Mouse (Mus musculus) naive thymus-derived CD4-positive, alpha-beta T cell, adult 2 months (primary cell): Measurements from ENCODE around the gene Pla2g15.

Source experiments
- DNase-seq: peaks from one replicate; pipeline ENCODE4 v3.0.0-alpha.2; 2011; ENCODE audit warnings: low read depth

Gene Pla2g15

GRCm38 (mm10) chr8:106134751-106135571, 15.2 kb upstream of the Pla2g15 start:
- DNase-seq = peak; percentile 39

DNA sequence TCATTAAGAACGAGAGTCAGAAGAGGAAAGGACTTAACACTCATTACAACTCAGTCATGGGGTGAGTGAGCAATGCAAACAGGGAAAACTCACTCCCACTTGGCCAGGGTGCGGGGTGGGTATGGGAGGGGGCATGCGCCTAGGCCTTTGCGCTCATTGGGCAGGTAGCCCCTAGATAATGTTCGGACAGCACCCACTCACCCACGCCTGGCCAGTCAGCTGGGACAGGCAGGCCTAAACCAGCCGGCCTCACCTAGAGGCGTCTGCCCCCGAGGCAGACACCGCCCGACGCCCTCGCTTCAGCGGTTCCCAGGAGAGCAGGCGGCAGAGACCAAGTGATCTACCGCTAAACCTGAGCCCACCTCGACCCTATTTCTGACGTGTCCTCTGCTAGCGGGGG, 14.5 kb upstream of the Pla2g15 start:
- peak; percentile 35 for DNase-seq

DNA sequence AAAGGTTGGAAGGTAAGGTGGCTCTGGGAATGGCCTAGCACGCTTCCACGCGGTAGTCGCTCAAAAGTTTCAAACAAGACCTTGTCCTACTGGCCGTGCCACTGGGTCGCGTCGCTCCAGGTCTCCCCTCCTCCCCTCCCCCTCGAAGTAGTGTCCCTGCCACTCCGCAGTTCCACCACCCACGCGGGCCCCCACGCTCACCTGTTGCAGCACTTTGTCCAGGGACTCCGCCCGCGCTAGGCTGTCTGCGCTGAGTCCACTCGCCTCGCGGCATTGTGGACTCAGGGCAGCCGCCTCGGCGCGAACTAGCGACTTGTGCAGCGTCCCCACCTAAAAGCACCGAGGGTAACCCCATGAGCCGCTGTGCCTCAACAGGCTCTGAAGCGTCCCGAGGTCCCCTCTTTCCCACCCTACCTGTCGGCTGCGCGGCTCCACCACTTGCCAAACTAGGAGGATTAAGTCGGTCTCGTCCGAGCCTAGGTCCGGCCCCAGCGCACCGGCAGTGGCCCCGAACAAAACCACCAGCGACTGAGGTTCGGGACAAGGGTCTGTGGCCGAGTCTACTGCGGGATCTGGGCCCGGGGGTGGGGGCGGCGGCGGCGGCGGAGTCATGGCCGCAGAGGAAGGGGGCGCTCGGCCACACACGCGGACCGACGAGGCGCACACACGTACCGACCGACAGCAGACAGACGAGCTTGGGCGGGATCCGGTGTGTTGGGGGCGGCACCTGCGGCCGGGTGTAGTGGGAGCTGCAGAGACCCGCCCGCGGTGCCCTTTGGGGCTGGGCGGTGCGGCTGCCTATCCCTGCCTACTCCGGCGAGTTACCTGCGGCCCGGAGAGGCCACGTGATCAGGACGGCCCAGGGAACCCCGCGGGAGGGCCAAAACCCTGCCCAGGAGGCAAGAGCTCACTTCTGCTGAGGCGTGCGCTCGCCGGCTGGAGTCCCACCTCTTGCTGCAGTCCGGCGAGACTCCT, 13.8 kb upstream of the Pla2g15 start, which contains the start of gene Esrp2:
TSS of gene Esrp2 (minus strand) at position 819 of the 975 bp plus-strand sequence.
- DNase-seq = peak; percentile 50

DNA sequence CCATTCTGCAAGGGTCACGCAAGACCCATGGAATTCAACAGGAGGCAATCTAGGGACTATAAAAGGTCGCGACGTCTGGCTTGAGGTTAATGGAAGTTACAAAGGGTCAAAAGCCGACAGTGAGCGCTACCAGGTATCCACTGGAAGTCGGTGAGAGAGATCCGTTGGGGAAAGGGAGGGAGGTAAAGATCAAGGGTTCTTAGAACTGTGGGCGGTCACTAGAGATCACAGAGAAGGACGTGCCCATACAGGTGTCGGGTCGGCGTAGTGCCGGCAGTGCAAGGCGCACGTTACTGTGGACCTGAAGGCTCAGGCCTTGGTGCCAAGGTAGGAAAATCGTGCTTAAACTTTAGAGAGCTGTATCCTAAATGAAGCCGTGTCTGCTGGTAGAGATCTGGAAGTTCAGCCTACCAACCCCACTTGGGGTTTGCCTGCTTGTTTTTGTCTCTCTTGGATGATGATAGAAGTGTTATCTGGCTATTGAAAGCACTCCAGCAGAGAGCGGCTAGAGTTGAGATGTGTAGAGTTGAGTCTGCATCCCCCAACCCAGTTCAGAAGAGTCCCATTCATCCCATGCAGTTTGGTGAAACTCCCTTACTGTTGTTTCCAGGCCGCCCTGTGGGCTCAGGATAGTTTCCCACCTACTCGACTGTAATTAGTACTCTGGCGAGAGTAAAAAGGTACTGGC, 12.8 kb upstream of the Pla2g15 start:
- peak; percentile 45 for DNase-seq

DNA sequence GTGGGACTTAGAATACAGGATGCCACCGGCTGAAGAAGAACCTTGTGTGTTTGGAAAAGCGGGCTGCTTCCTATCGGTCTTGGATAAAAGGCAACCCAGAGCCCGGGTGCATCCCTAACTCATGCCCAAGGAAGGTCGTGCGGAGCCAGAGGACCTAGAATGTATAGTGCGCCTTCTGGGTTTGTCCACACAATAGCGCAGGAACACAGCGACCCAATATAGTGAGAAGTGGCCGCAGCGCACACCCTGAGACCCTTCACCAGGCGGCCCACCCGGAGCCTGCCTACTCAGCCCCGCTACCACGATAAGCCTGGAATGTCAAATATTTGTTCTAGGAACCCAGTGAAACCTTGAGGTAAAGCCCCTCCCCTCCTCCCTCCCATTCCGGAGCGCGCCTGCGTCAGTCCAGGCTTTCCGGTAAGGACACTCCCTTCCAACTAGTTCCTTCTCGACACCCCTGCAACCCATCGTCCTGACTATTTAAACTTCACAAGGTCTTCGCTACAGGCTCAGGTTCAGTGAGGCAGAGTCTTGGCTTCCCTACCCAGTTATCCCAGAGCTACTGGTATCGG, 12.2 kb upstream of the Pla2g15 start:
- DNase-seq = peak; percentile 50

- DNase-seq = no peak
Measured at GRCm38 (mm10) chr8:106138616-106139015, 11.6 kb upstream of the Pla2g15 start.

- no peak for DNase-seq
Measured at GRCm38 (mm10) chr8:106140191-106140590, 10.0 kb upstream of the Pla2g15 start.

DNA sequence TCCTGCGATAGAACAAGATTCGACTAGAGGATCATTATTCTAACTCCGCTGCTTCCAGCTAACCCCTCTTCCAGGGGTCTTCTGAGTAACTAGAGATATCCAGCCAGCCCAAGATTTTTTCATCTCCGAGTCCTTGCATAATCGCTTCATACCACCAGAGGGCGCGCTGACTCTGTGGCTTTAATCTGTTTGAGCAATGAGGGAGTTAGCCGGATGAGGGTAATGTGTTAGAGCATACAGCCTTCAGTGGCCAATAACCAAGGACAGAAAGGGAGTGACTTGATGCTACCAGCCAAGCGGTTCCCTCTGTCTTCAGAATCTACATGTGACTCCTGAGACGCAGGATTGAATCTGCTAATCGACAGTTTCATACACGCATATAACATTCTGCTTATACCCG, 9.4 kb upstream of the Pla2g15 start:
- DNase-seq = peak; percentile 92

DNA sequence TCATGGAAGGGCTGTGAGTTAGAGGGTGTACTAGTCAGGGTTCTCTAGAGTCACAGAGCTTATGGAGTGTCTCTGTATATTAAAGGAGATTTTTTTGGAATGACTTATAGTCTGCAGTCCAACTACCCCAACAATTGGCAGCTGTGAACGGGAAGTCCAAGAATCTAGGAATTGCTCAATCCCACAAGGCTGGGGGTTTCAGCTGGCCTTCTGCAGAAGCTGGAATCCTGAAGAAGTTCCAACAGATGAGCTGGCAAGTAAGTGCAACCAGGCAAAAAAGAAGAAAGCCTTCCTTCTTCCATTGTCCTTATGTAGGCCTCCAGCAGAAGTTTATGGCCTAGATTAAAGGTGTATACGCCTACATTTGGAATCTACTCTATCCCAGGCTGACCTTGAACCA, 4.9 kb upstream of the Pla2g15 start:
- DNase-seq = no peak

DNA sequence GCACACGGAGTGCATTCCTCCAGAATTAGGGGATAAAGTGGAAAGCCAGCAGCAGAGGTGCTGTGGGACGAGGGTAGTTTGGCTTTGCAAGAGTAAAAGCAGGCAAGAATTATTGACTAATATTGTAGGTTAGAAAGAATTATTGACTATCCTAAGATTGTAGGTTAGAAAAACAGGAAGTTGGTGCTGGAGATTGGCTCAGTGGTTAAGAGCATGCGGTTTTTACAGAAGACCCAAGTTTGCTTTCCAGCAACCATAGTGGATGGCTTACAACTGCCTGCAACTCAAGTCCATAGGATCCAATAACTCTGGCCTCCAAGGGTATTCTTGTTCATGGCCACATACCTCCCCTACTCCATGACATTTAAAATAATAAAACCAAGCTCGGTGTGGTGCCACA, 4.2 kb upstream of the Pla2g15 start:
- no peak for DNase-seq

DNA sequence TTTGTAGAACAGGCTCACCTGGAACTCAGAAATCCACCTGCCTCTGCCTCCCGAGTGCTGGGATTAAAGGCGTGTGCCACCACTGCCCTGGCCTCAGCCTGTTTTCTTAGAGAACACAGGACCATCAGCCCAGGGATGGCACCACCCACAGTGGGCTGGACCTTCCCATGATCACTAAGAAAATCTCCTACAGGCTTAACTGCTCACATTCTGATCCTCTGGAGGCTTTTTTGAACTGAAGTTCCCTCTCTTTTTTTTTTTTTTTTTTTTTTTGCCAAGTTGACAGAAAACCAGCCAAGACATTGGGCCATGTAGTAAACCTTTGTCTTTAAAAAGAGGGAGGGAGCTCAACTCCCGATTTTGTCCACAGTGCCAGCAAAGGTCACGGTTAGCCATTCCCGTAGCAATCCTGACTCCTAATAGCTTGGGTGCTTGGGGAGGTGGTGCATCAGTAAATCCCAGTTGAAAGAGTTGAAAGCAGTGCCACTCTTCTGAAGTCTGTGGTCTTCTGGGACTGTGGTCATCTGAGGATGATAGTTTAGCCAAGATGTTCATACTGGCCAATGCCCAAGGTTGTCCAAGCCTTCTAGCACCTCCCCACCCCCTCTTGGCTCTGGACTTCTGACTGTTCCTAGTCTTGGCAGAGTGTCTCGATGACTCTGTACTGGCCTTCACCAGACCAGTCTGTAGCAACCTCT, 2.2 kb upstream of the Pla2g15 start:
- DNase-seq = no peak

- no peak for DNase-seq
Measured at GRCm38 (mm10) chr8:106149025-106149424, 1.2 kb upstream of the Pla2g15 start.

GRCm38 (mm10) chr8:106150653-106151000, 428 bp downstream of the Pla2g15 start:
- no peak for DNase-seq

DNA sequence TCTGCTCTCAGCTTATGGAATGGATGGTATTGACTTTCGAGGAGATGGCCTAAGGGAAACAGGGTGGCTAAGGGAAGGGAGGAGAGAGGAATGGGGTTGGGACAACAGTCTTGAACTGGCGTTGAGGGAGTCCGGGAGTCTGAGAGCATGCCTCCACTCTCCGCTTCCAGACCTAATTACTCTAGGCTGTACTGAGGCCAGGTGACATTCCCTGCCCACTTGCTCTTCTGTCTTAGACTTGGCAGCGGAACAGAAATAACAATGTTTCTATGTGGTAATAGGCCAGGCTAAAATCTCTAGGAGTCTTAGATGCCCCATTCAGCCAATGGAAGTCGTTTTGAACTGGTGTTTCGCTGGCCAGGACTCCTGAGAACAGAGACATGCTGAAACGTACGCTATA, 842 bp downstream of the Pla2g15 start:
- no peak for DNase-seq

DNA sequence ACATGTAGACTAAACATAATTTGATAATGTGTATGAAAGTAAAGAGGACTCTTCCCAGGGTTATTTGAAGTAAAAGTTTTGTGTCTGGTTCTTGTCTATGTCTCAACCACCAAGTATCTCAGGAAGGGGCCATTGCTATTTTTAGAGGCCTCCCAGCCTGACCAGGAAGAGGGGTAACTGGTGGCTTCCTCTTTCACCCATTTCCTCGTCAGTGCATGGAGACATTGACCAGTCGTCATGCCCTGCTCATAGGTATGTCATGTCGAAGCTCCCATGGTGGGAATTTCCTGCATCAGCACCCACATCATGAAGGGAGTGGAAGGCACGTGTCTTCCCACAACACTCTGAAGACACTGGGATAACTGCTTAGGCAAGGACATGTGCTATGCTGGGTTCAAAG, 2.7 kb downstream of the Pla2g15 start:
- no peak for DNase-seq

DNA sequence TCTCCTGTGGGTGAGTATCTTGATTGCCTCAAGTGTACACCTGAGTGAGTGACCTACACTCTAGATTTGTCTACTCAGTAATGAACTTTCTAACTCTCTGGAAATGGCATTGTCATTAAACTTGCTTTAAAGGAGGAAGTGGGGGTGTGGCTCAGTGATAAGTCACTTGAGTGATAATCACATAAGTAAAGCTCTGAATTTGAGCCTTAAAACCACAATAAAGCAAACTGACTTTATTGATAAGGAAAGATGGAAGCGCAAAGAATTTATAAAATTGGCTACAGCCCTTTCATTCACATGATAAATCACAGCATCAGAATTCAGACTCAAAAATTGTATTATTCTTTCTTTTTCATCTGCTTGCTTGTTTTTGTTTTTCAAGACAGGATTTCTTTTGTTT, 7.2 kb downstream of the Pla2g15 start:
- DNase-seq = no peak

- DNase-seq = no peak
Measured at GRCm38 (mm10) chr8:106158381-106158780, 8.2 kb downstream of the Pla2g15 start.

DNA sequence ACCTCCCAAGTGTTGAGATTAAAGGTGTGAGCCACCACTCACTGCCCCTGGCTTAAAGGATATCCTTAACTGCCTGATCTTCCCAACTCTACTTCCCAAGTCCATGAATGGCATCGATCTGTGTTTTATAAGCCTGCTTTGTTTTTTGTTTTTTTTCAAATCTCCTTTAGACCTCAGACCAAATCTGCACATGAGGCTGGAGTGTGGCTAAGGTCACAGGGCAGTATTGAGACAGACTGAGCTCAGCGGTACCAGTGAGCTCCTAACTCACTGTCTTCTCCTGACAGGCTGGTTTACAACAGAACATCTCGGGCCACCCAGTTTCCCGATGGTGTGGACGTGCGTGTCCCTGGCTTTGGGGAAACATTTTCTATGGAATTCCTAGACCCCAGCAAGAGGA, 9.7 kb downstream of the Pla2g15 start:
- no peak for DNase-seq

DNA sequence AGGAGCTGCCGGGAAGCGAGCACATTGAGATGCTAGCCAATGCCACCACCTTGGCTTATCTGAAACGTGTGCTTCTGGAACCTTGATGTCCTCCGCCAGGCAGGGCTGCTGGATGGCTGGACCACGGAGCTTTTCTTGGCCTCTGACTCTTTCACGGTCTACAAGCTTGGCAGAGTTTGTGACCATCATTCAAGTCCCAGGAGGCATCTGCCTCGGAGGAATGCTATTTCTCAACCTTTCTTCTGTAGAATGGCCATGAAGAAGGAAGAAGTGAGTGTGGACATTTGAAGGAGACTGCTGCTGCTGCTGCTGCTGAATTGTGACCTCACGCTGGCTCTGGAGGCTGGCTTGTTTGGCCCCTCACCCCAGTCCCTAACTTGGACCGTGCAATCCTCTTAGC, 13.1 kb downstream of the Pla2g15 start:
- no peak for DNase-seq

- DNase-seq = peak; percentile 85
Measured at GRCm38 (mm10) chr8:106165460-106165859, 15.3 kb downstream of the Pla2g15 start.

DNA sequence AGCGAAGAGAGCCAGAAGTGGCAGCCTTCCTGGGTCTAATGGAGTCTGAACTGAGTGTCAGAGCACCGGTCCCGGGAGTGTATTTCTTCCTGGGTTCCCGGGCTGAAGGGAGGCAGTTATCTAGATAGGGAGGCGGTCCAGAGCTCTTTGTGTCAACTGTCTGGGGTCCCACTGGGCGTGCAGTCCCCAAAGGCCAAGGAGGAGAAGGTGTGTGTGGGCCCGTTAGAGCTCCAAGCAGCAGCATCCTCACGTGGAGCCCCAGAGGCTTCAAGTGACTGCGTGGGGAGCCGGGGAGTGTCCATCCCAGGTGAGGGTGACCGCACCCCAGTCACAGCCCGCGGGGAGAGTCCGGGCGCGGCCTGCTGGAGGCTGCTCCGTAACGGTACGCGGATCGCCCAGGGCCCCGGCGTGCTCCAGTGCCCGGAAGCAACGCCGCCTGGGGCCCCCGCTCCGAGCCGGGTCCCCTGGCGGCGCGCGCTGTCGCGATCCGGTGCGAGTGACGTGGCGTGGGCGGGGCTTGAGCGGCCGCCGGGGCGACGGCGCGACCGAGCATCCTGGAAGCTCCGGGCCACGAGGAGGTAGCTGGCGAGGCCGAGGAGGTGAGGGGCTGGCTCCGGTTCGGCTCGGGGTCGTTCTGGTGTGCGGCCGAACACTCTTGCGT, 18.3 kb downstream of the Pla2g15 start, which contains the start of gene Slc7a6:
TSS of gene Slc7a6 (plus strand) at position 502 of the 661 bp plus-strand sequence.
- peak; percentile 92 for DNase-seq
